Comparison of ENCODE assay signal across 9 mouse cellular contexts in genomic region chr5:141754278-141754677, GRCm38 (mm10).
DNase-seq lines count a peak whose midpoint lies in the region; ATAC-seq lines count a peak whose summit lies in the region.
"Had no signal": no experiment of that assay in that cellular context is flagged by ENCODE, and none has a peak within 500 bp of the region (broad histone marks: within the 10 kb centered on the region; RNA-seq: fewer than 3 reads in every experiment).

No protein-coding gene starts in this region.

- no peak for ATAC-seq in monocyte, adult 5-6 weeks (replicated peaks; ENCODE audit: insufficient number of reproducible peaks, low FRiP score, low TSS enrichment, poor library complexity, severe bottlenecking)
- ATAC-seq in granulocyte monocyte progenitor cell, adult 5-6 weeks (replicated peaks; ENCODE audit: poor library complexity, severe bottlenecking), result peak; percentile 81
- ATAC-seq: Patski had no signal

- DNase-seq in monocyte, adult 2 months (ENCODE audit: low read depth in 1 of 2, low spot score in 2 of 2), result peak; percentile 8 to 13
- peak; percentile 37 to 52 for DNase-seq in left cerebral cortex, adult 18-20 months (ENCODE audit: low spot score in 2 of 2)
- DNase-seq in right cerebral cortex, postnatal 36 days (ENCODE audit: low spot score in 2 of 2), result peak; percentile 34 to 47
- no peak for DNase-seq in gastrocnemius, postnatal 10 days
- DNase-seq in adrenal gland, postnatal 4 days (ENCODE audit: low spot score in 2 of 2), result no peak
- DNase-seq in kidney, adult 11 months, result no peak

Comparison
In these comparisons a context has a peak if more than half of its experiments do, and no peak if none do; other contexts are left out.
1. DNase-seq: peak in monocyte, adult 2 months (2 of 2), left cerebral cortex, adult 18-20 months (2 of 2) and right cerebral cortex, postnatal 36 days (2 of 2); none in gastrocnemius, postnatal 10 days (single experiment), adrenal gland, postnatal 4 days (0 of 2) and kidney, adult 11 months (single experiment).